In genomic region chr8:90844179-90844967, GRCm38 (mm10) we compare ENCODE assay signal across 25 mouse cellular contexts. TPM values are rescaled to one million over a fixed set of nuclear protein-coding genes. Genes with fewer than 3 reads are reported as not detected.
DNase-seq lines count a peak whose midpoint lies in the region; ATAC-seq and TF ChIP-seq lines count a peak whose summit lies in the region.
"Had no signal": no experiment of that assay in that cellular context is flagged by ENCODE, and none has a peak within 500 bp of the region (broad histone marks: within the 10 kb centered on the region; RNA-seq: fewer than 3 reads in every experiment).

No protein-coding gene starts in this region.

- TF ChIP-seq POLR2A in cerebellum, adult 2 months (IDR thresholded peaks at IDR 0.05; ENCODE audit: borderline replicate concordance, insufficient read depth, low read length), result no peak
- TF ChIP-seq POLR2A in thymus, adult 2 months (IDR thresholded peaks at IDR 0.05; ENCODE audit: control insufficient read depth, extremely low read depth, insufficient read depth, low read length, poor library complexity), result no peak

- H3K9ac ChIP-seq in hindbrain, embryonic 15.5 days, result no peak overlapping the region
- no peak overlapping the region for H3K9ac ChIP-seq in hindbrain, embryonic 11.5 days (ENCODE audit: low read depth, low read length)
- H3K9ac ChIP-seq: embryonic facial prominence, embryonic 13.5 days; forebrain, embryonic 12.5 days; liver, embryonic 15.5 days; neural tube, embryonic 15.5 days had no signal

- H3K27me3 ChIP-seq in hindbrain, embryonic 15.5 days, result no peaks in the 10 kb centered on the region
- no peaks in the 10 kb centered on the region for H3K27me3 ChIP-seq in hindbrain, embryonic 11.5 days (ENCODE audit: control insufficient read depth, insufficient read depth, low read length)
- H3K27me3 ChIP-seq in cerebellum, adult 2 months (ENCODE audit: control insufficient read depth, insufficient read depth, low read length), result no peaks in the 10 kb centered on the region
- H3K27me3 ChIP-seq in thymus, adult 2 months (ENCODE audit: control insufficient read depth, insufficient read depth, low read length), result no peaks in the 10 kb centered on the region
- H3K27me3 ChIP-seq: embryonic facial prominence, embryonic 13.5 days; forebrain, embryonic 12.5 days; liver, embryonic 15.5 days; neural tube, embryonic 15.5 days had no signal

- H3K9me3 ChIP-seq in hindbrain, embryonic 15.5 days, result no peaks in the 10 kb centered on the region
- H3K9me3 ChIP-seq in hindbrain, embryonic 11.5 days (ENCODE audit: control insufficient read depth, low read length), result no peaks in the 10 kb centered on the region
- H3K9me3 ChIP-seq: embryonic facial prominence, embryonic 13.5 days; forebrain, embryonic 12.5 days; liver, embryonic 15.5 days; midbrain, embryonic 10.5 days; neural tube, embryonic 15.5 days had no signal

- TF ChIP-seq CTCF in cerebellum, adult 2 months (IDR thresholded peaks at IDR 0.05; ENCODE audit: borderline replicate concordance, insufficient read depth, low read depth, low read length), result no peak
- no peak for TF ChIP-seq CTCF in thymus, adult 2 months (IDR thresholded peaks at IDR 0.05; ENCODE audit: borderline replicate concordance, control insufficient read depth, extremely low read depth, insufficient read depth, low read length, poor library complexity)

- H3K27ac ChIP-seq in hindbrain, embryonic 15.5 days (replicated peaks), result no peak overlapping the region
- H3K27ac ChIP-seq in hindbrain, embryonic 11.5 days (ENCODE audit: low read depth, low read length), result no peak overlapping the region
- H3K27ac ChIP-seq in cerebellum, adult 2 months (ENCODE audit: insufficient read depth, low read length), result peak overlapping the region; percentile 71
- no peak overlapping the region for H3K27ac ChIP-seq in thymus, adult 2 months (ENCODE audit: control insufficient read depth, insufficient read depth, low read length)
- H3K27ac ChIP-seq: embryonic facial prominence, embryonic 13.5 days; forebrain, embryonic 12.5 days; gastrocnemius, adult 2 months; liver, embryonic 15.5 days; midbrain, embryonic 10.5 days; neural tube, embryonic 15.5 days had no signal

- peaks cover 9% of the 10 kb centered on the region for H3K4me1 ChIP-seq in hindbrain, embryonic 15.5 days (replicated peaks)
- 0 out of 2 replicates have a peak, but pooled peaks cover 2% of the 10 kb centered on the region for H3K4me1 ChIP-seq in hindbrain, embryonic 11.5 days (replicated peaks; ENCODE audit: control insufficient read depth, insufficient read depth, low read length)
- H3K4me1 ChIP-seq in cerebellum, adult 2 months (ENCODE audit: control insufficient read depth, insufficient read depth, low read length), result peaks cover 15% of the 10 kb centered on the region
- H3K4me1 ChIP-seq in thymus, adult 2 months (replicated peaks; ENCODE audit: control insufficient read depth, insufficient read depth, low read length), result peaks cover 2% of the 10 kb centered on the region; the same call in 1 of the 2 replicates
- H3K4me1 ChIP-seq: liver, embryonic 15.5 days had no signal

- H3K4me2 ChIP-seq in hindbrain, embryonic 15.5 days, result no peak overlapping the region
- no peak overlapping the region for H3K4me2 ChIP-seq in hindbrain, embryonic 11.5 days (replicated peaks; ENCODE audit: low read depth, low read length)
- H3K4me2 ChIP-seq: embryonic facial prominence, embryonic 13.5 days; forebrain, embryonic 12.5 days; liver, embryonic 15.5 days; neural tube, embryonic 15.5 days had no signal

- 65% methylated on average over 9 of the region's 9 CpGs for WGBS in hindbrain, embryonic 15.5 days
- 80% methylated on average over 9 of the region's 9 CpGs for WGBS in hindbrain, embryonic 11.5 days
- WGBS in cerebellum, adult 2 months, result 16% methylated on average over 9 of the region's 9 CpGs
- 91% methylated on average over 9 of the region's 9 CpGs for WGBS in thymus, adult 2 months

- ATAC-seq in hindbrain, embryonic 15.5 days (ENCODE audit: low FRiP score, low read depth), result peak; percentile 50
- ATAC-seq in hindbrain, embryonic 11.5 days (ENCODE audit: low FRiP score), result no peak
- ATAC-seq: lung, postnatal 0 days had no signal

- no peak overlapping the region for H3K4me3 ChIP-seq in hindbrain, embryonic 15.5 days
- no peak overlapping the region for H3K4me3 ChIP-seq in hindbrain, embryonic 11.5 days (ENCODE audit: low read depth, low read length)
- H3K4me3 ChIP-seq in cerebellum, adult 2 months (replicated peaks; ENCODE audit: insufficient read depth, low read depth, low read length), result no peak overlapping the region
- H3K4me3 ChIP-seq in thymus, adult 2 months (ENCODE audit: control insufficient read depth, insufficient read depth, low read length), result no peak overlapping the region
- H3K4me3 ChIP-seq: embryonic facial prominence, embryonic 13.5 days; erythroblast, embryonic 14.5 days; forebrain, embryonic 12.5 days; gastrocnemius, adult 2 months; liver, embryonic 15.5 days; midbrain, embryonic 10.5 days; neural tube, embryonic 15.5 days had no signal

- H3K36me3 ChIP-seq in hindbrain, embryonic 15.5 days, result no peaks in the 10 kb centered on the region
- no peaks in the 10 kb centered on the region for H3K36me3 ChIP-seq in hindbrain, embryonic 11.5 days (ENCODE audit: control insufficient read depth, insufficient read depth, low read length)
- no peaks in the 10 kb centered on the region for H3K36me3 ChIP-seq in thymus, adult 2 months (ENCODE audit: control insufficient read depth, insufficient read depth, low read length)
- H3K36me3 ChIP-seq: forebrain, embryonic 12.5 days; liver, embryonic 15.5 days; midbrain, embryonic 10.5 days; neural tube, embryonic 15.5 days had no signal

- DNase-seq in hindbrain, embryonic 11.5 days (ENCODE audit: low spot score), result no peak
- DNase-seq in cerebellum, adult 2 months, result peak; percentile 38 to 53
- DNase-seq in cerebellum, postnatal 36 days, result peak; percentile 31 to 35
- DNase-seq in spleen, postnatal 14 days (ENCODE audit: low spot score in 2 of 2), result no peak
- no peak for DNase-seq in retina, embryonic 14.5 days (ENCODE audit: low spot score)
- no peak for DNase-seq in thymus, adult 2 months
- DNase-seq: adrenal gland, postnatal 10 days; embryo, embryonic 11 days; gastrocnemius, adult 2 months; kidney, adult 18-20 months; left cerebral cortex, postnatal 4 days; liver; right cerebral cortex, postnatal 14 days had no signal

RNA-seq across cellular contexts. Expression of gene Chd9, which starts 16.2 kb away (rescaled TPM):
- 94.7 and 100 TPM in 2 replicates for polyA plus RNA-seq in hindbrain, embryonic 15.5 days (2015; fragmentation: Nextera tagmentation; extraction: Ambion mirVana)
- polyA plus RNA-seq in hindbrain, embryonic 11.5 days (2014; fragmentation: Nextera tagmentation; extraction: Ambion mirVana), result 51.2 and 72.5 TPM in 2 replicates
- polyA plus RNA-seq in cerebellum, adult 2 months (2012; rRNA removed), result 882 and 1,083 TPM in 2 replicates
- 104 and 127 TPM in 2 replicates for polyA plus RNA-seq in thymus, adult 2 months (2012; rRNA removed)

RNA-seq across cellular contexts. Expression of gene Gm19935, which starts 27.2 kb away (rescaled TPM):
- polyA plus RNA-seq in hindbrain, embryonic 15.5 days (2015; fragmentation: Nextera tagmentation; extraction: Ambion mirVana), result 3.7 and 3.8 TPM in 2 replicates
- 0.25 and 0.59 TPM in 2 replicates for polyA plus RNA-seq in hindbrain, embryonic 11.5 days (2014; fragmentation: Nextera tagmentation; extraction: Ambion mirVana)
- 7.3 and 9.9 TPM in 2 replicates for polyA plus RNA-seq in cerebellum, adult 2 months (2012; rRNA removed)
- polyA plus RNA-seq in thymus, adult 2 months (2012; rRNA removed), result 0.27 and 0.34 TPM in 2 replicates
- polyA plus RNA-seq: activated CD4-positive, CD25-positive, alpha-beta regulatory T cell, adult 4 months; embryonic facial prominence, embryonic 13.5 days; erythroblast, embryonic 14.5 days; forebrain, embryonic 12.5 days; heart, embryonic 14.5 days; inflammation-experienced regulatory T-cells, adult 6 months; kidney, embryonic 16.5 days; liver, embryonic 15.5 days; midbrain, embryonic 10.5 days had no signal

Comparison
In these comparisons a context has a peak if more than half of its experiments do, and no peak if none do; other contexts are left out.
1. DNase-seq: peak in cerebellum, adult 2 months (2 of 2) and cerebellum, postnatal 36 days (2 of 2); none in hindbrain, embryonic 11.5 days (single experiment), spleen, postnatal 14 days (0 of 2), retina, embryonic 14.5 days (single experiment) and thymus, adult 2 months (single experiment).